Mouse (Mus musculus): ENCODE data around the gene Evc2.

Evc2 gene

DNA sequence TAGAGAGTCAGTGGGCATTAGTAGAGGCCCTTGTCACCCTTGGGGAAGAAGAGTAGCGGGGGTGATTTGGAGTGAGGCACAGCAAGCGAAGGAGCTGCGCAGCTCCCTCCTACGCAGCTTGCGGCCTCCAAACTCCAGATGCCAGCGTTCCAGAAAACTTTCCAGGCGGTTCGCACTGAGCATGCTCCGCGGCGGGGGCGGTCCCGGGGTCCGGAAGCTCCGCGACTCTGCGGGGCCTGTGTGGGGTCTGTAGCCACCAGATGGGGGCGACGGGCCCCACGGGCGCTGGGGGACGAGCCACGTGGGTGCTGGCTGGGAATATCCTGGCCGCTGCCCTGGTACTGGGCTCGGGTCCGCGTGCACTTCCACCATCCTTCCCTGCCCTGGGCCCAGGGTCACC, at the start of gene Evc2:
TSS of gene Evc2 (plus strand) at position 212 of the 400 bp plus-strand sequence.
- TF ChIP-seq GATA4 (IDR thresholded peaks at IDR 0.05; ENCODE audit: insufficient replicate concordance, low read length) = no peak

DNA sequence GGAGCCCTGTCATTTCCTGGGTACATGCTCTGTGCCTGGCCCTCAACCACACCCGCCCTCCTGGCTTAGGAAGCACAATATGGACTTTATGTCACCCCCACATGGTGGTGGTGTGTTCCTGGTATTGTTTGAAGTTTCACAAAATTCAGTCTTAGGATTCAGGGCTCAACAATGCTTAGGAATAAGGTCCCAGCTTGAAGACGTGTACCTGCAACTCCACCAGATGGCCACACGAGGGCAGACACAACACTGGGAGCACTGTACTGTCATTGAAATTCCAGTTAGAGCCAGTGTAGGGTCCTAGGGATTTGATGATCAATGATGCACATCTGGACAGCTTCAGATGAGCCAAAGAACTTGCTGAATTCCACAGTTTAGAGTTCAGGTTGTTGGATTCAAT, 49.1 kb upstream of the Evc2 start:
- TF ChIP-seq GATA4 (IDR thresholded peaks at IDR 0.05; ENCODE audit: insufficient replicate concordance, low read length) = no peak

DNA sequence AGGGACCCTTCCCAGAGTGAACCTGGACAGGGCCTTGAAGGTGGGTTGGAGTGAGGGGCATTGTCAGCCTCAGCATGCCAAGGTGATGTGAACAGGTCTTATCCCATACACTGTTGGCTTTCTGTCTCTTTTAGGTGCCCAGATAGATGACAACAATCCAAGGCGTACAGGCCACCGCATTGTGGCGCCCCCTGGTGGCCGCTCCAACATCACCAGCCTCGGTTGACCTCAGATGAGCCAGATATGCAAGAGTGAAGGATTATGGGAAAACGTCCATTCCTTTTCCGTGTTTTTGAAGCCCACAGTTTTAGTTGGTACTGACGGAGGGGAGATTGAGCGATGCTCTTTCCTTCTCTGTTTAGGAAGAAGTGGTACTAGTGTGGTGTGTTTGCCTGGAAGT, 47.3 kb upstream of the Evc2 start:
- TF ChIP-seq GATA4 (IDR thresholded peaks at IDR 0.05; ENCODE audit: insufficient replicate concordance, low read length) = no peak

DNA sequence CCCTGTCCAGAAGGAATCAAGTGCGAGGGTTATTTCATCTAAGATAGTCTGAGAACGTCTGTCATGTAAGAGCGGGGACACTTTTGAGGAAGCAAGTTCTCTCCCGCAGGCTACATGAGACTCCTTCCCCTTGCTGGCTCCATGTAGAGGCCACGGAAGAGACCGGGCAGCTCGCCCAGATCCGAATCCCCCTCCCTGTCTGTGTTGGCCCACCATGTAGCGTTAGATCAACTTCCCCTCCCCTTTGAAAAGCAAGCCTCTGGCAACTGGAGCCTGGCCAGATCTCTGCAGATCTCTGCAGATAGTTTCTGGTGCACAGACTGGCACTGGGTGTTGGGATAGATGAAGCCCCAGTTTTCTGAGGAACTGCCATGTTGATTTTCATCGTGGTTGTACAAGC, 41.6 kb upstream of the Evc2 start:
- TF ChIP-seq GATA4 (IDR thresholded peaks at IDR 0.05; ENCODE audit: insufficient replicate concordance, low read length) = no peak

DNA sequence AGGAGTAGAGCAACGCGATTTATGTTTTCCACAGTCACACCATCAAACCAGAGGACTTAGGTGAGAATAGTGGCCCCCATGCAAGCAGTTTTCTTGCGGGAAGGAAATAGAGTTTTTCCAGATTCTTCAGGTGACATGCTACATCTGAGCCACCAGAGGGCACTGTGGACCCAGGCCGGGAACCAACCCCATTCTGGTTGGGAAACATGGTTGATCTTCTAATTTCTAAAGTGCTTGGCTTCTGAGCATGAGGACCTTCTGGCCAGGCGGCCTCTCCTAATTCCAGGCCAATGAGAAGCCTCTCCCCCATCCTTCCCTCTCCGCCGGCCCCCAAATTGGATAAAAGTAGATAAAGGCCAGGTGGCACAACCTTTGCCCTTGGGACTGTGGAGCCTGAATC, 39.9 kb upstream of the Evc2 start:
- TF ChIP-seq GATA4 (IDR thresholded peaks at IDR 0.05; ENCODE audit: insufficient replicate concordance, low read length) = no peak

DNA sequence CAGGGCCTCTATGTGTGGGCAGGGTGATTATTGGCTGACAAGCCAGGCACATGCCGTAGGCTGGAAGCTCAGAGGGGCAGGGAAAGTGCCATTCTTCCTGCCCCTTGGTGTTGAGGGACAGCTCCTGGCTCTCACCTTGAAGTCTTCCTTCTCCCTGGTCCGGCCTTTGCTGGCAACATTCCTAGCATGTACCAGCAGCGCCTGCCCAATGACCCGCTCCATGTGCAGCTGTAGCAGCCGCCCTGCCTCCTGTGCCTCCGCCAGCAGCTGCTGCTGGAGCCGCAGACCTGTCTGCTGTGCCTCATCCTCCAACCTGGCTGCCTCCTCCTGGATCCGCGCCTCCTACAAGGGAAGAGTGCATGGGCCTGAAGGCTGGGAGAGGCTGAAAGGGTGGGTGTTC, 28.3 kb upstream of the Evc2 start:
- no peak for TF ChIP-seq GATA4 (IDR thresholded peaks at IDR 0.05; ENCODE audit: insufficient replicate concordance, low read length)

DNA sequence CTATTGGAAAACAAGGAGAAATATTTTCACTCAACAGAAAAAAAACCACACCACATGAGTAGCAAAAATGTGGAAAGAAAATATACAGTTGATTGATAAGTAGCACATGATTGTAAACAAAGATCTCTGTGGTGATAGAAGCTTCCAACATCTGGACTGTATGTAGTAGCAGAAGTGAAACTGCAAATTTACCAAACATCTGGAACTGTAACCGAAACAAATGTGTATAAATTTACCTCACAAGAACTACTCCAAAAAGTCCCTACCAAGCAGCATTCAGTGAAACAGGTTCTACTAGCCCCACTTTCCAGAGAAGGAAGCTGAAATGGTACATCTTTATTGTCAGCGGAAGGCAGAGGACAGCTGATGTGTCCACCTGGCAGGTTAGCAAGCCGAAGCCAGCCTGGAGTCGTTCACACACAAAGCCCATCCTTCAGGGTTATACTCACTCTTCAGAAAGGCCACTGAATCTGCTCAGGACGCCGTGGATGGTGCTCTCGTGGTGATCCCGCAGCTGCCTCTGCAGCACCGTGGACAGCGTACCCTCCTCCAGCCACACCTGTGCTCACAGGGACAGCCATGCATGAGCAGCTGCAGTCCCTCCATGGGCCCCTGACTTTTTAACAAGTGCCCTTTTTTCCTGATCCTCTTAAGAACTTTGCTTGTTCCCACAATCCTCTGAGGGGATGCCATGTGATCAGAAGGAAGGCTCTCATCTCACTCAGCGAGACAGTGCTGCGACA, 25.1 kb upstream of the Evc2 start:
- no peak for TF ChIP-seq GATA4 (IDR thresholded peaks at IDR 0.05; ENCODE audit: insufficient replicate concordance, low read length)

DNA sequence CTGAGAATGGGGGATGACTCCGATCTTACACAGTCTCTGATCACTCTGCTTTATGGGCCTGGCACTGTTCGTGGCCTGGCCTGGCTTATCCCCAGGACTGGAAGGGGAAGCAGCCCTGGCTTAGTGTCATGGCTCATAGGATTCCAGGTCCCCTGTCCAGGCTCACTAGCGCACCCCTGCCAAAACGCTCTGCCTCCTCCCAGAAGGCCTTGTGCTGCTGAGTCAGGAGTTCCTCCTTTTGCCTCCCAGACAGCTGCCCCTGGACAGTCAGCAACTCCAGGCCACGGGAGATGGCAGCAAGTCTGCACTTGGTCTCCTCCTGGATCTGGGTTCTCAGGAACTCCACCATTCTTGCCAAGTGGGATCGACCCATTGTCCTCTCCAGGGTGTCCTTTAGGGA, 19.6 kb upstream of the Evc2 start:
- no peak for TF ChIP-seq GATA4 (IDR thresholded peaks at IDR 0.05; ENCODE audit: insufficient replicate concordance, low read length)

DNA sequence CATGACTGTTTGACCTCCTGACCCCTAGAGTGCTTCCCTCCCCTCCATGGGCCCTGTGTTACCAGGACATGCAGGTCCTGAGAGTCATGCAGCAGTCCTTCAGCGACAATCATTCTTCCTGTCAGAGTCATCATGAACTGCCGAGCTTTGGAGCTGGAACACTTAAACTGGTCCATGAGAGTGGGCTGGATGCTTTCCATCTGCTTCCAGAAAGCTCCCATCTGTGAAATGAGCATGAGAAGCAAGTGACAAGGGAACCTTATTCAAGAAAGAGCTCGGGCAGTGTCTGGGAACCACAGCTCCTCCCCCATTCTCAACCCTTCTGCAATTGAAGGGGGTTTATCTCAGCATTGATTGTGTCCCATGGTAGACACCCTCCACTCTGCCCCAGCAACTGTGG, 18.1 kb upstream of the Evc2 start:
- TF ChIP-seq GATA4 (IDR thresholded peaks at IDR 0.05; ENCODE audit: insufficient replicate concordance, low read length) = no peak

DNA sequence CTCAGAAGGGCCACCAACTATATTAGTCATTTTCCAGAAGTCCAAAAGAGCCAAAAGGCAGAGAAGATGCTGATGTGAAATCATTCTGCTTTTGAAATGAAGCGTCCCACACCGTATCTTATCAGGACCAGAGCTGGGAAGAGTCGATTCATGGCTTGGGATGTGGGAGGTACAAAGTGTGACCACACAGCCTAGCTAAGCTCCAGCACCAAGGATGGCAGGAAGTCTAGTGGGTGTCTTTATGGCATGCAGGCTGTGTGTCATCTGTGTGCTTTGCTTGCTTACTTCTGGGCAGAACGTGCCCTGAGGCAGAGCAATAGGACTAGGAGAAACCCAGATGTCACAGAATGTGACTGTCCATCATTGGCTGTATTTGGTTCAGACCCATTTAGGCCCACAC, 17.5 kb upstream of the Evc2 start:
- TF ChIP-seq GATA4 (IDR thresholded peaks at IDR 0.05; ENCODE audit: insufficient replicate concordance, low read length) = no peak

DNA sequence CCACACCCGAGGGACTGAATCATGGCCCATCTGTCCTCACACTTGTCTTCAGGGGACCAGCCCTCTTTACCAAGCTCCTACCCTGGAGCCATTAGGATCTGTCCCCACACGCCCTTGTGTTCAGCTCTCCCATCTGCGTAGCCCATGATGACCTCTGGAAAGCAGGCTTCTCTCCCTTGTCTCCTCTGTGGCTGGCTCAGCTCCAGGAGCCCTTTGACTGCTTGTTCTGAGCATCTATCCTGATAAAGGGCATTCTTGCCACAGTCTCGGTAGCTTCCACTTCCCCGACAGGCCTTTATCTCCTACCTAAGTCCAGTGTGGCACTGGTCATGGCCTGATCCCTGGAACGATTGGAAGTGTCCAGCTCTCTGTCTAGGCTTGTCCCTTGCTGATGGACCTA, 11.6 kb upstream of the Evc2 start:
- TF ChIP-seq GATA4 (IDR thresholded peaks at IDR 0.05; ENCODE audit: insufficient replicate concordance, low read length) = no peak

DNA sequence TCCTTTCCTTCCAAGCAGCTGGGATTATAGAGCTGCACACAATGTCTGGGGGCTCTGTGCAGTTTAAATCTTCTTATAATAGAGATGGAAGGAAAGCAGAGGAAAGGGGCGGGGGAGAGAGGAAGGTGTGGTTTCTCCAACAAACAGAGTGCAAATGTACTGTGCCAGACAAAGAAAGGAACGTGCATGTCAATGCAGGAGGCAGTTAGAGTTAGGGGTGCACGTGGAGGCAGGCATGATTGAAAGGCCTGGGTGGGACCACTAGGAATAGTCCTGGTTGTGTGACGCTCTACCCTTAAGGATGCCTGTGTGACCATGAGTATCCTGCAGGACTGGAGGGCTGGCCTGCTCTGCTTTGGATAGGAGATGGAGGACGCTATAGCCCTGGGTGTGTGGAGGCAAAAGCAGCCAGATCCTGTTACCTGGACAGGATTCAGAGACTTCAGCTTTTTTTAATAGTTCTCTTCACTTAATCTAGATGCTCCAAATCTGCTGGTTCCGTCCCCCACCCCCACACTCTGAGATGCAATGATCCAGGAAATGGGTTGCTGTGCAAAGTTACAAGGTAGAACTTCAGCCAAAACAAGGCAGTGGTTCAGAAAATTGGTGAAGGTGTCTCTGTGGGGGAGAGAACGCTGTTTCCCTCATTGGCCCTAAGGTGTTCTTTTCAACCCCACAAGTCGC, 7.7 kb upstream of the Evc2 start:
- TF ChIP-seq GATA4 (IDR thresholded peaks at IDR 0.05; ENCODE audit: insufficient replicate concordance, low read length) = no peak

DNA sequence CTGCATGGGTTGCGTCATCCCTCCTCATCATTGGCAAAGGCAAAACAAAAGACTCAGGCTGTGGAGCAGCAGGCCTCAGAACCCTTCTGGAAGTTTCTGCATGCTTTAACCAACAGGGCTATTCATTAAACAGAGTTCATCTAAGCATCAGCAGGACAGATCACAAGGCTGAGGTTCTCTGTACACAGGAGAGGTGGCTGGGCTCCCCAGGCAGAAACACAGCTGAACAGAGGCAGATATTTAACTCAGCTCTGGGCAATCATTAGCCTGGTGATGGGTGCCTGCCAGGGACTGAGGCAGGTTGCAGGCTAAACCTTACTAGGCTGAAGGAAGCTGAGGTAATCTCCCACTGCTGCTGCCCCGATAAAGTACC, 7.2 kb upstream of the Evc2 start:
- TF ChIP-seq GATA4 (IDR thresholded peaks at IDR 0.05; ENCODE audit: insufficient replicate concordance, low read length) = no peak

DNA sequence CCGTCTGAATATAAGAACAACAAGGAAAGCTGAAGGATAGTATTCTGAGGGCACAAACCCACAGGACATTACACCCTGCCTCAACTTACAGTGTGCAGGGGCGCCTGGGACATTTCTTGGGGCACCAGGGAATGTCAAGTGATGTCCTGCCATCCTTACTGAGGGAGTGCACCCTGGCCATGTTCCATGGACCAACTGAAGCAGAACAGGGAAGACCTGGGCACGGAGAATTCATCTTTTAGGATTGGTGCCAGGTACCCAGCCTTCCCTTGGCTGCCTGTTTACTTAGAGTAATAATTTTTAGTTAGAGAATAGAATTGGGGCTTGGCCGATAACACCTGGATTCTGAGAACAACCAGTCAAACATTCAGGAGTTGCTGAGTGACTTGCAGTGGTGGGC, 6.2 kb upstream of the Evc2 start:
- no peak for TF ChIP-seq GATA4 (IDR thresholded peaks at IDR 0.05; ENCODE audit: insufficient replicate concordance, low read length)

DNA sequence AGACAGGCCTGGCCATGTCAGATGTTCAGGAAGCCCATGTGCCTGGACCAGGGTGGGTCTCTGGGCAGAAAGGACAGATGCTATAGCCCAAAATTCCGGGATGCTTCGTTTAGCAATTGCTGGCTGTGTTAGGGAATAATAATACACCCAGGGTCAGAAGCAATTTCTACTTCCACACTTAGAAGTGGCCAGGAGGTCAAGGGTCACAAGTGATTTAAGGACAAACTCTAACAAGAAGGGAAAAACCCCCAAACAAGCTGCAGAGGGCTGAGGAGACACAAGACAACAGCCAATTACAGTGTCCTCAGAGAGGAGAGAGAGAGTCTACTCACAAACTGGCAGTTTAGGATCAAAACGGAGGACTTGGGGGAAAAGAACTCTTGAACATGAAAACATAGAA, 3.2 kb upstream of the Evc2 start:
- TF ChIP-seq GATA4 (IDR thresholded peaks at IDR 0.05; ENCODE audit: insufficient replicate concordance, low read length) = no peak

DNA sequence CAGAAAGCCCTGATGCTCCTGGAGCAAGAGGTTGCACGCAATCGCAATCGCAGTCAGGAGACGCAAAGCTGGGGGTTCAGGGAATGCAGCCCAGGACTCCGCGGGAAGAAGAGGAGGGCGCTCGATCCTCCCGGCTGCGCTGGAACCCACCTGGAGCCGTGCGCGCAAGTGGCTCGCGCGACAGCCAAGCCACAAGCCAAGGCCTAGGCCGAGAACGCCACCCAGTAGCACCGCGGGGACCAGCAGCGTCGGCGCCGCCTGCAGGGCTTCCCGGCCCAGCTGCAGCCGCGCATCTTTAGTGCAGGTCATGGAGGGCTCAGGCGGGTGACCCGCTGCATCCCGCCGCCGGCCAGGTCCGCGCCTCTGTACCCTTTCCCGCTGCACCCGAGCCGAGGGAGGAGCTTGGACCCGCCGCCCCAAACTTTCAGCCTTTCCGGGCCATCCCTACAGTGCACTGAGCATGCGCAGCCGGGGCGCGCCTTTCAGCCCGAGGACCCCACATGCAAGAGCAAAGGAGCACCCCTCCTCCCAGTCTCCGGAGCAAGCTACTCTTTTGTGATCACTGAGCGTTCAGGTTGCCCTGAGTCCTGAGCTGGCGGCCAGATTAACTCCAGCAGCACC, 1.7 kb upstream of the Evc2 start, which contains the start of gene Evc:
TSS of gene Evc (minus strand) at position 410 of the 621 bp plus-strand sequence.
- TF ChIP-seq GATA4 (IDR thresholded peaks at IDR 0.05; ENCODE audit: insufficient replicate concordance, low read length) = no peak

All from liver, adult (tissue).